Mouse (Mus musculus): ENCODE results near the gene Nmd3. TPM values are rescaled to one million over a fixed set of nuclear protein-coding genes. Genes with fewer than 3 reads are reported as not detected.

Nmd3 gene
- 10 to 100 TPM; 51.3 to 55.9 TPM for total RNA-seq (2021)
- long read RNA-seq, full-length matches to known transcripts, result 19 of 26 reads
- long read RNA-seq, partial matches to known transcripts, result 5 of 26 reads
- long read RNA-seq, other reads (novel, unspliced or antisense), result 2 of 26 reads

DNA sequence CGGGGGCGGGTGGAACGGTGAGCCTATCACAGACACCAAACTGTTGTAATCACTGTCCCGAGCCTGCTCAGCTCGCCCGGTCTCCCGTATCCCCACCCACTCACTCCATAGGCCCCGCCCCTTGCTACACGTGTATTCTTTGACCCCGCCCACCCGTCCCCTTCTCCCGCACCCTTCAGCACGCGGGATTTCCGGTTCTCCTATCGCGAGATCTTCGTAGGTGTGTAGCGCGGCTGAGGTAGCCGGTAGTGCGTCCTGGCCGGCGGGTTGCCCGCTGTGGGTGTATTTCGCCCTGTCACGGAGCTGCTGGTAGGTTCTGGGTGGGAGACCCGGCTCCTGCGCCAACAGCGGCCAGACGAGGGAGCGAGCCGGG, at the start of gene Nmd3:
TSS of gene Nmd3 (plus strand) at position 172 of the 373 bp plus-strand sequence.
- peak; percentile 66 to 88 for DNase-seq (ENCODE audit: low spot score in 2 of 2)

DNA sequence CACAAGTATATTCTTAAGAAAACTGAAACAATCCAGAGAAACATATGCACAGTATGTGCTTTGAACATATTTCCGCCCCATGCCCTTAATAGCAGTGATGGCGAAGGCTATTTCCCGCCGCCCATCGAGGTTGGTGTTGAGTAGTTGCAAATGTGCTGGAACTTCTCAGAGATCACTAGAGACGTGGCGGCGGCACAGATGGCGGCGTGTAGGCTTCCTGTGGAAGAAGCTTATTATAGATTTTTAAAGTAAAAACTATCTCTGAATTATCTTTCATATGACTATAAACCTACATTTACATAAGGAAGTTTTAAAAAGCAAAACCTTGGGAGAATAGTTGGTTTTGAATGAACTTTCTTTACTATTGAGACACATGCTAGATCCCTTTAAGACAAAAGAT, 48.4 kb upstream of the Nmd3 start:
- no peak for DNase-seq (ENCODE audit: low spot score in 2 of 2)

DNA sequence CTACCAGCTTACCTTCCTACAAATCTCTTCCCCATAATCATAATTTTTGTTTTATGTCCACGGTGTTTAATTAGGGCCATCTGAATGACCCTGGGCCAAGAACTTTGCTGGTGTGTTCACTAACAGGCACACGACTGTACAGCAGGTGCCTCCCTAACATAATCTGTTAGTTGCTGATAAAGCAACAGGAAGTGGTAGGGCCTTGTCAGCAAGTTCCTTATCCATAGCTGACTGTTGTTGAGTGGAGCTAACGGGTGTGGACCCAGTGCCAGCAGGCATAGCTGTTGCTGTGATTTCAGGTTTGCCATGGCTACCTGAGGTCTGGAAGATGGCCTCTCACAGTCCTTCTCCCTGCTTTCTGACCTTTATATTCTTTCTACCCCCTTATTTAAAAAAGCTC, 47.6 kb upstream of the Nmd3 start:
- DNase-seq (ENCODE audit: low spot score in 2 of 2), result no peak

DNA sequence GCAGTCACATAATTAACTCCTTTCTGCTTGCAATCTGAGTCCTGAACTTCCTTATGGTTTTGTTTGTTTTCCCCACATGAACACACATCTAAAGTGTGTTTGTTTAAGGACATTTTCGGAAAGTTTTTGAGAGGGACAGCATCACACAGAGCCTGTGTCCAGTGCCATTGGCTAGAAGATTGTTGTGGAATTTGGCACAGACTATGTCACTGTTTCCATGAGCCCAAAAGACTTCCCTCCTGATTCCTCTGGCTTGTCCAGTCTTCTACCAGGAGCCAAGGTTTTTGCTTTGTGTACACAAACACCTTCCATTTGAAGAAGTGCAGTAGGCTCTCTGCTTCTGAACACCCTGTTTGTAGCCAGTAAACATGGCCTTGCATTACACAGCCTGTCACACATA, 32.0 kb upstream of the Nmd3 start:
- no peak for DNase-seq (ENCODE audit: low spot score in 2 of 2)

DNA sequence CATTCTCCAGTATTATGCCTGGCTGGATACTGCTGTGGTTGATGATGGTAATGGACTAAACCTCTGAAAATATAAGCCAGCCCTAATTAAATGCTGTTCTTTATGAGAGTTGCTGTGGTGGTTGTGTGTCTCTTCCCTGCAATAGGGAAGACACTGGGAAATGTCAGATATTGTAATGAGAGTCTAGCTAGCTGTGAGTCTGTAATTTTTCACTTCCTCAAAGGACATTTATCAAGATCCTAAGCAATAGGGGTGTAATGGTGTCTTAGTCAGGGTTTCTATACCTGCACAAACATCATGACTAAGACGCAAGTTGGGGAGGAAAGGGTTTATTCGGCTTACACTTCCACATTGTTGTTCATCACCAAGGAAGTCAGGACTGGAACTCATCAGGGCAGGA, 30.8 kb upstream of the Nmd3 start:
- DNase-seq (ENCODE audit: low spot score in 2 of 2), result no peak

DNA sequence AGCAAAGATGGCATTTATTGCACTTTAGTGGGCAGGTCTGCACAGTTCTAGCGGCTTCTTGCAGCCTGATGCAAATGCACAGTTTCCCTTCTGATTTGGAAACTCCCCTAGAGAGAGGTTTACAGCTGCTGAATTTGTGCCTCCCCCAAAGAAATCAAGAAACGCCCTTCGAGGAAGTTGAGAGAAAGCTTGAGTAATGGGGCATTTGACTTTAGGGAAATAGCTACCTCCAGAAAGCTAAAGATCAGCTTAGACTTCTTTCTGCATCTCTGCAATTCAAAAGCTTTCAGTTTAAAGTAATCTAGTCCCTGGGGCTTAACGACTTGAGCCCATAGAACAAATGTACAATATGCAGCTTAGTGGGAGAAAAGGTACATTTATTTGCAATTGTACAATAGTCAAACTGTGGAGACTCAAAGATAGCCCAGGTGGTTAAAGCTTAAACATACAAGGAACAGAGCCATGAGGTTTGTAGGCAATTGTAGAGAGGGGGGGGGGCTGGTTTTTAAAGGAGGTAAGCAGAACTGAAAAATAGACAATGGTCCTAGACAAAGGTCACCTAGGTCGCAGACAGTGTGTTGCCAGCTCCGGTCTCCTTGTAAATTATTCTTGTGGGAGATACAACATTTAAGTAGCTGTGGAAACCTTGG, 21.8 kb upstream of the Nmd3 start:
- DNase-seq (ENCODE audit: low spot score in 2 of 2), result no peak

DNA sequence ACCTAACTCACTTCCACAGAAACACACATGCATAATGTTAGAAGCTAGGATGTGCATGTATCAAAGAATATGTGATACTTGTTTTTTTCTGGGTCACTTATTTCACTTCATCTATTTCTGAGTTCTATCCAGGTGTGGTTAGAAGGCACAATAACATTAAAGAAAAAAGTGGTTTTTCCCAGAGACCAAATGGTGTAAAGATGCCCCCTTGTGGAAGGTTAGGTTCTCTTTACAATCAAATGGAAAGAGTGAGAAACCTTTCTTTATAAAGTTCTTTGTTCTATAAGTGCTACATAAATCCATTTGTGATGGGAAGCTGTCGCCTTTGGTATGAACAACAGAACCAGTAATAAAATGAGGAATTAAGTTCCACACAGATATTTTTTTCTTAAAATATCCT, 19.9 kb upstream of the Nmd3 start:
- DNase-seq (ENCODE audit: low spot score in 2 of 2), result peak in 1 of 2 experiments; percentile 18

DNA sequence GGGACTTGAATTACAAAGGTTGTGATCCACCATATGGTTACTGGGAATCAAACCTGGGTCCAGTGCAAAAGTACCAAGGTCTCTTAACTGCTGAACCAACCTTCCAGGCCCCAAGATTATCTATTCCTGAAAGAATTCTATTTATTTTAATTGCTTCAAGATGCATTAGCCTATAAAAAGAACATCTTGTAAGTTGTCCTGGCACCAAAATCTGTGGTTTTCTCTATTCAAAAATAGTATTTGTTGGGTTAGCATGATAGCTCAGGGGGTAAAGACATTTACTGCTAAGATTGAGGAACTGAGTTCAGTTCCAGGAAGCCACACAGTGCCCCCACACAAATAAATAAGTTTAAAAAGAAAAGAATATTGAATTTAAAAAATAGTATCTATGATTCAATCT, 19.4 kb upstream of the Nmd3 start:
- DNase-seq (ENCODE audit: low spot score in 2 of 2), result no peak

DNA sequence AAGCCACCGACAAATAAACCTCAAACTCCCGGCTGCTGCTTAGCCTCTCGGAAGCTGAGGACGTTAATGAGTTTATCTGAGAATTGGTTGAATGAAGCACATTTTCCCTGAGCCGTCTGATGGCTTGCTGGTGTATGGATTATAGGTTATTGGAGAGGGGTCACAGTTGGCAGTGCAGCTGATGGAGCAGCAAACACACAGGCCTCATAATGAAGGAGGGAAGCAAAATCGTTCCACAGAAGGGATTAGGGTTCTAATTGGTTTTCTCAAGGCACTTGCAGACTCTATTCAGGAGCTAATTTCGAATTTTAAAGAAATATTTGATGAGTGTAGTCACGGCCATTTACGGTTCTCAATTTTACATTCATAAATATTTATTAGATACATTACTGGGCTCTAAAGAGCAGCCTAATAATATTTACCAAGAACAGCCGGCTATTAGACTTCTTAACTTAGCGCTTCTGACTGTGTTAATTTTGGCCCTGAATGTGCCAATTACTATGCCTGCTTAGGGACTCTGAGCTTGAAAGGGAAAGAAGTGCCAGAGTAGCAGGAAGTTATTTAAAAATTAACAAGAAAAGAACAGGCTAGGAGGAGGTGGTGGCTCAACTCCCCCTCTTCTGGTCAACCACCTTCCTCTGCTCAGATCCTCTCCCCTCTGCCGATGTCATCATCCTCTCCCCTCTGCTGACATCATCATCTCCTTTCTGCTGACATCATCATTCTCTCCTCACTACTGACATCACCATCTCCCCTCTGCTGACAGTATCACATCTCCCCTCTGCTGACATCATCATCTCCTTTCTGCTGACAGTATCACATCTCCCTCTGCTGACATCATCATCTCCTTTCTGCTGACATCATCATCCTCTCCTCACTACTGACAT, 12.5 kb upstream of the Nmd3 start:
- no peak for DNase-seq (ENCODE audit: low spot score in 2 of 2)

DNA sequence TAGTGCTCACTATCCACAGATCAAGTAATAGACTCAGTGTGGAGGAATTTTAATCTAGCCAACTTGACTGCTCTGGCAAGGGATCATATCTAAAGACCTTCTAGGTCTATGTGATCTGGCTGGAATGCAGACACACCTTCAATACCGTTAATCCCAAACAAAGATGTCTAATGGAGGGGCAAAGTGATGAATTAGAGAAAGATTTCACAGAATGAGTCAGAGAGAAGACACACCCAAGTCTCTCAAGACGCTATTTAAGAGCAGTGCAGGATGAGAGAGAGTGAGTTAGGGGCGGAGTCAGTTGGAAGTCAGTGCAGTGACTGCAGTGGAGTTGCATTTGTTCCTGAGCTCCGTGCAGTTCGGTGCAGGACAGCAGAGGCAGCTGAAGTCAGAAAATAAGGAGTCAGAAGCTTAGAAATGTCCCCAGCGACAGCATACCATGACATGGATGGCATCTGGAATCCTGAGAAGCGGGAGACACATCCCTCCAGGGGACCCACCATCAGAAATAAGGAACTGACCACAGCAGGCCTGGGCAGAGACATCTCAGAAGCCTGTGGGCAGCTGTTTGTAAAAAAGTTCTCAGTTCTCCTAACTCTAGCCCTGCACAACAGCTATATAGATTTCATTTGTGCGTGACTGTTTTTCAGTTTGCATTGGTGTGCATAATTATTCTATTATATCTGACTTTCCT, 9.7 kb upstream of the Nmd3 start:
- DNase-seq (ENCODE audit: low spot score in 2 of 2), result no peak

DNA sequence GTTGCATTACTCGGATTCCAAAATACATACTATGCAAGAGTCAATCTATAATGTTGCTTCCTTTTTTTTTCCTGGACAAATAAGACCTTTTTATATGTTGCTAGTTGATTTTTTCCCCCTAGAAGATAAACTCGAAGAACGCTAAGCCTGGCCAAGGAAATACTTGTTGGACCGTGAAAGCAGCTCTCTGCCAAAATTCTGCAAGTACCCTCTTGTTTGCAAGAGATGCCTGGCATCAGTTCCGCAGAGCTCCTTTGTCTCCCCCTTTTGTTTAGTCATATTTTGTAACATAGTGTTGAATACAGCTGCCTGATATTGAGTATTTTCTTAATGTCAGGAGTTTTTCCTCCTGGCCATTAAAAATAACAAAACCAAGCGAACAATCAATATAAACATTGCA, 4.3 kb upstream of the Nmd3 start:
- DNase-seq (ENCODE audit: low spot score in 2 of 2), result no peak

DNA sequence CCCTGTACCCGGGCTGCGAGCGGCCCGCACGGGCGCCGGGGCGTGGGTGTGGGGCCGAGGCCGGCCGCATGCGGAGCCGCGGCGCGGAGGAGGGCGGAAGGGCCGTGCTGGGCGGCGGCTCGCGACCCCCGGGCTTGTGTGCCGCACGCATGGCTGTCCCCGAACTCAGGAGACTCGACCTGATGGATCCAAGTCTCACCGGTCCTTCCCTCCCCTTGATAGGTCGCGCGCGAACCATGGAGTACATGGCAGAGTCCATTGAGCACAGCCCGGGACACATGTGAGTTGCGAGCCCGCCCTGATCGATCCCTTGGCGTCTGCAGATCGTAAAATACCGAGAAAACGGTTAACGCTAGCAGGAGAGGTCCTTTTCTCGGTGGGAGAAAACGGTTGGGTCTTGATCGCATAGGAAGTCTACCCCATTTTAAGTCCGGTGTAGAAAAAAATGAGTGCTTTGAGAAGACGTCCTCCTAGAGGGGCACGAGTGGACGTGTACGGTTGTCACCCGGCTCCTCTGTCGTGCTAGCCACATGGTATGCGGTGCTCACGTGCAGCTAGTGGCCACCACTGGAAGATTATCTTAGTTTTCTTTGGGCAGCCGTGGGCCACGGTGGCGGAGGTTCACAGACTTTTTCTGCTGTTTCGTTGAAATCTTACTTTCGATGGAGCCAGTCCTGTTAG, 542 bp downstream of the Nmd3 start:
- DNase-seq (ENCODE audit: low spot score in 2 of 2), result peak in 1 of 2 experiments; percentile 12

DNA sequence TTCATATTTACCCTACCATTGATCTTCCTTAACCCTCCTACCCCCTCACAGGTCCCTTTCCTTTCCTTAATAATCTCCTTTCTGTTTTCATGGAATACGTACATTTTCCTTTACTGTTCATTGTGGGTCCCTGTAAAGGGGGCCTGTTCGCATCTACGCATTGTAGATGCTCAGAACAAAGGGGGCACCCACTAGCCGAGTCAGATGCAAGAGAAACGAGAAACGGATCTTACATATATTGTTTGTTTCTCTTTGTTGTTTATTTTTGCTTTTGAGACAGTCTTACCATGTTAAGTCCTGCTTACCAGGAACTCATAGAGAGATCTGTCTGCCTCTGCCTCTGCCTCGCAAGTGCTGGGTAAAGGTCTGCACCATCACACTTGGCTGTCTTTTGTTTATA, 1.4 kb downstream of the Nmd3 start:
- no peak for DNase-seq (ENCODE audit: low spot score in 2 of 2)

DNA sequence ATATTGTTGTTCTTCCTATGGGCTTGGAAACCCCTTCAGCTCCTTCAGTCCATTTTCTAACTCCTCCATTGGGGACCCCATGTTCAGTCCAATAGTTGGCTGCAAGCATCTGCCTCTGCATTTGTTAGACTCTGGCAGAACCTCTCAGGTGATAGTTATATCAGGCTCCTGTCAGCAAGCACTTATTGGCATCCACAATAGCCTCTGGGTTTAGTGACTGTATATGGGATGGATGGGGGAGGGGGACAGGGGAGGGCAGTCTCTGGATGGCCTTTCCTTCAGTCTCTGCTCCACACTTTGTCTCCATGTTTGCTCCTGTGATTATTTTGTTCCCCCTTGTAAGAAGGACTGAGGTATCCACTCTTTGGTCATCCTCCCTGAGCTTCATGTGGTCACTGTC, 9.1 kb downstream of the Nmd3 start:
- DNase-seq (ENCODE audit: low spot score in 2 of 2), result no peak

DNA sequence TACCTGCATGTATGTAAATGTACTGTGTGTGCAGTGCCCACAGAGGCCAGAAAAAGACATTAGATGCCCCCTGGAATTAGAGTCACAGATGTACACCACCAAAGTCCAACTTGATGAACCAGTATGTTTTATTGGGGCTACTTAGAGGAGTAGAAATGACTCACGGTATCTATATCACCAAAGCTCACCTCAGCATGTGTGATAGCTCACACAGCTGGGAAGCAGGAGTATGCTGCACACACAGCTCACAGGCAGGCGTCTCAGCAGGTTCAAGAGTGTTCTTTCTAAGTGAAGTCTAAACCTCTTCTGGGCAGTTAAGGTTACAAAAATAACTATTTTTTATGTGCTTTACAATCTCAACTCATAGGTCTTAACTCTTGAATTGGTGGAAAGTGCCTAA, 12.2 kb downstream of the Nmd3 start:
- DNase-seq (ENCODE audit: low spot score in 2 of 2), result no peak

DNA sequence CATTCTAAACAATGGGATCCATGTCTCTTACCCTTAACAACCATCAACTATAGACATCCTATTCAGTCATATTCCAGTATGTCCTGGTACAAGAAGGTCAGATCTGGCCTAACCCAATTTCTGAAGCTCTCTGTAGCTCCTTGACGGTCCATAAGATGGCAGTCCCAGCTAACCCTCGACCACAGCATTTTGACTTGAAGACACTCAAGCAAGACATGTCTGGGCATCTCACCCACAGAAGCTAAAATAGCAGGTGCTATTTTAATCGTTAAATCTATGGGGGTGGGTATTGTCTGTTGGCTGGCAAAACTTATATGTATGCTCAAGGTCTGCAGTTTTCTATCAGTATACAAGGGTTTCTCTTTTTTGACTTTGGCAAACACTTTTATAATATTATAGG, 33.4 kb downstream of the Nmd3 start:
- no peak for DNase-seq (ENCODE audit: low spot score in 2 of 2)

DNA sequence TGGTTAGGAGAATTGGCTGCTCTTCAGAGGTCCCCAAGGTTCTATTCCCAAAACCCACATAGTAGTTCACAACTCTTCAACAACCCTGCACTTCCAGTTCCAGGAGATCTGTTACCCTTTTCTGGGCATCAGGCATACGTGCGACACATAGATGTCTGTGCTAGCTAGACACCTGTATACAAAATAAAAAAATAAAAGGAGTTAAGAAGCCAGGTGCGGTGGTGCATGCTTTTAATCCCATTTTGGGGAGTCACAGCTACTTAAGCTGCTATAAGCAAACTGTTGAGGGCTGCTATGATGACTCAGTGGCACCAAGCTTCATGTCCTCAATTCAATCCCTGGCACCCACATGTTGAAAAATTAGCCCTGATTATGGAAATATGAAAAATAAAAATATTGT, 34.2 kb downstream of the Nmd3 start:
- DNase-seq (ENCODE audit: low spot score in 2 of 2), result no peak

DNA sequence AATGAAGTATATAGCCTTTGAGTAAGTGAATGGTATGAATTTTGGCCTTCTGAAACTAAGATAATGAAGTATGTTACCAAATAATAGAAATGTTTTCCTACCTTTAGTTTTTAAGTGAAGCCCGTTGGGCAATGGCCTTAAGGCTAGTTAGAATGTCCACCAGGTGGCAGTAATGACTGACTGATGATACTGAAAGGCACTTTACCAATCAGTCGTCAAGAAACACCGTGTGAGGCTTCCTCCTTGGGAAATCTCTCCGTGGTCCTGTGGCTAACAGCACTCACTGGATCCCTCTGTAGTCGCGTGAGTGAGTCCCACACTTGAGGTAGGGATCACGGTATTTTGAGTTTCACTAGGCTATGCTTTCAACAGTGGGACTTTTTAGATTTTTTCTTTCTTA, 34.7 kb downstream of the Nmd3 start:
- DNase-seq (ENCODE audit: low spot score in 2 of 2), result peak; percentile 14 to 88

DNA sequence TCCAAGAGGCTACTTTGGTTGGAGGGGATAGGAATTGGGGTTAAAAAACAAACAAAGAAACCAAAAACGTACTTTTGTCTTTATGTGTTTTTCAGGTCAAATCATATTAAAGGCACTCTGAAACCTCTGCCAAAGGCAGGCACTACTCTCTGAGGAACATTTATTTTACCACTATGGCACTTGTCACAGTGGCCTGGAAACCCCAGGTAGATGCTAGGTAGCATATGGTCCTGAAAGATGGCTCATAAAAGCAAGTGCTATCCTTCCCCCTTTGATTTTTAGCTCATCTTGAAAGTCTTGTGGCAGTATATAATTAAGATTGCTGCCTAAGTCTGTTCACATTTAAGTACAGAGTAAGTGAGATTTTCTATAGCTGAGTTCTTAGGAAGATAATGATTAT, 35.7 kb downstream of the Nmd3 start:
- no peak for DNase-seq (ENCODE audit: low spot score in 2 of 2)

DNA sequence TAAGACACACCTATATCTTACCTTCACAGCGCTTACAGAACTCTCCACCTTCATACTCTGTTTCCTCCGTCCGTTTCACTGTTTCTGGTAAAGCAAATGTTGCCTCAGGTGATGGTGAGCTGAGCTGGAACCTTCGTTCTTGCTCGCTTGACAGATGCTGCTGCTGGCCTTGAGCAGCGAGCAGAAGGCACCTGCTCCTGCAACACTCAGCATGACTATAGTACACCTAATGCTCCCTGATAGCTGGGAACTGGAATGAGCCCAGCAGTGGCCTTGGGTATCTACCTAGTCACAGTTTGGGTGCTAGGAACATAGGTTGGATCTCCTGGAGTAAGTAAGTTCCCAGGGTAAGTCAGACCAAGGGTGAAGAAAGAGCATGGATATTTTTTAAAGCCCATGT, 38.3 kb downstream of the Nmd3 start:
- no peak for DNase-seq (ENCODE audit: low spot score in 2 of 2)

DNA sequence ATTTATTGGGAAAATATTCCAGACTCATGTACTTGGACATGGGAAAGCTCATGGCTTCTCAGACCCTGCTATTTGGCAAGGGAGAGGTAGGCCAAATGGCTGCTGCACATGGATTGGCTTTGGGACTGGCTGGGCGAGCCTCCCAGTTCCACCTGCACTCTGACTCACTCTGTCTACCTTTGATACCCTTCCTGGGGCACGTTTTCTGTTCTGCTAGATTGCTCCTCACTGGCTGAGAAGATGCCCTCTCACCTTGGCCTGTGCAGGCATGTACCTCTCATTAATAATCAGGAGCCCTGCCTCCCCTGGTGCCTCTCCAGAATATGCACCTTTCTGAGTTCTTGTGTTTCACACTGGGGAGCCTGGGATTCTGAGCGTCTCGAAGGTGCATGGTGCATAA, 39.4 kb downstream of the Nmd3 start:
- DNase-seq (ENCODE audit: low spot score in 2 of 2), result no peak

Data from layer of hippocampus, adult 18-20 months (tissue).